In the genomic region with DNA sequence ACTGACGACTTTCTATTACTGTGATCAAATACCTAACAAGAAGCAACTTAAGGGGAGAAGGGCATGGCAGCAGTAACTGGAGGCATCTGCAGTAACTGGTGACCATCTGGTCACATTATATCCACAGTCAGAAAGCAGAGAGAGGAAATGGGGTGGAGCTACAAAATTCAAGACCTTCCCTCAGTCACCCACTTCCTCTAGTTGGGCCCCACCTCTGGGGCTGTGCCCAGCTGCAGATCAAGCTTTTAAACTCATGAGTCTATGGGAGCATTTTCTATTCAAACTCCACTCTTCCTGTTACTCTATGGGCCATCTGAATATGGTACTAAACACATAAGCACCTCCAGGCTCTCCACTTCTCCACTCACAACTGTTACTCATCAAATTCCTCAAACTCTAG, we compare ENCODE assay signal across 8 mouse cellular contexts. TPM values are rescaled to one million over a fixed set of nuclear protein-coding genes. Genes with fewer than 3 reads are reported as not detected.
A peak's percentile ranks its signal among the peaks of the same experiment; 100 is the strongest.
DNase-seq lines count a peak whose midpoint lies in the region; ATAC-seq and TF ChIP-seq lines count a peak whose summit lies in the region.

No protein-coding gene starts in this region.

- TF ChIP-seq CTCF in liver, postnatal 0 days (IDR thresholded peaks at IDR 0.05; ENCODE audit: low read depth) = no peak
- TF ChIP-seq CTCF in kidney, adult 2 months (conservative IDR thresholded peaks at IDR 0.05; ENCODE audit: insufficient read depth, insufficient read length, low read depth, low read length) = no peak

- no peak for ATAC-seq in forebrain, embryonic 16.5 days
- no peak for ATAC-seq in liver, postnatal 0 days

- no peak overlapping the region for H3K27ac ChIP-seq in heart, embryonic 10.5 days
- H3K27ac ChIP-seq in forebrain, embryonic 16.5 days (ENCODE audit: low read length) = no peak overlapping the region
- no peak overlapping the region for H3K27ac ChIP-seq in liver, postnatal 0 days (ENCODE audit: low read depth)
- no peak overlapping the region for H3K27ac ChIP-seq in kidney, adult 2 months (ENCODE audit: insufficient read depth, low read depth, low read length)

- H3K9me3 ChIP-seq in heart, embryonic 10.5 days = no peaks in the 10 kb centered on the region
- no peaks in the 10 kb centered on the region for H3K9me3 ChIP-seq in forebrain, embryonic 16.5 days (ENCODE audit: control insufficient read depth, low read length)
- no peaks in the 10 kb centered on the region for H3K9me3 ChIP-seq in liver, postnatal 0 days (ENCODE audit: low read length)

- no peak overlapping the region for H3K9ac ChIP-seq in forebrain, embryonic 16.5 days (replicated peaks; ENCODE audit: low read depth, low read length)
- H3K9ac ChIP-seq in liver, postnatal 0 days (replicated peaks) = no peak overlapping the region

- no peak for TF ChIP-seq EP300 in liver, postnatal 0 days (IDR thresholded peaks at IDR 0.05; ENCODE audit: low read depth)

- peak overlapping the region; percentile 17; the same call in 1 of the 2 replicates for H3K4me3 ChIP-seq in heart, embryonic 10.5 days
- peak overlapping the region; percentile 26 for H3K4me3 ChIP-seq in forebrain, embryonic 16.5 days (replicated peaks; ENCODE audit: low read length)
- no peak overlapping the region for H3K4me3 ChIP-seq in liver, postnatal 0 days (ENCODE audit: low read depth, low read length)
- H3K4me3 ChIP-seq in kidney, adult 2 months (ENCODE audit: insufficient read depth, low read depth, low read length) = no peak overlapping the region

- no peaks in the 10 kb centered on the region for H3K27me3 ChIP-seq in heart, embryonic 10.5 days (ENCODE audit: insufficient read depth, poor library complexity, severe bottlenecking)
- H3K27me3 ChIP-seq in forebrain, embryonic 16.5 days (replicated peaks; ENCODE audit: control insufficient read depth, insufficient read depth, low read length) = no peaks in the 10 kb centered on the region
- H3K27me3 ChIP-seq in liver, postnatal 0 days (ENCODE audit: insufficient read depth, low read length) = no peaks in the 10 kb centered on the region
- H3K27me3 ChIP-seq in kidney, adult 2 months (replicated peaks; ENCODE audit: control insufficient read depth, insufficient read depth, low read length) = no peaks in the 10 kb centered on the region

- peak overlapping the region; percentile 49 for H3K4me2 ChIP-seq in forebrain, embryonic 16.5 days (ENCODE audit: low read length)
- H3K4me2 ChIP-seq in liver, postnatal 0 days (ENCODE audit: low read depth, low read length) = 0 out of 2 replicates have a peak overlapping the region, but pooled peaks have one; percentile 13

- no peak for TF ChIP-seq POLR2A in kidney, adult 2 months (IDR thresholded peaks at IDR 0.05; ENCODE audit: low read depth, low read length)

- peaks cover 31% of the 10 kb centered on the region for H3K36me3 ChIP-seq in heart, embryonic 10.5 days
- H3K36me3 ChIP-seq in forebrain, embryonic 16.5 days (ENCODE audit: control insufficient read depth, insufficient read depth) = no peaks in the 10 kb centered on the region
- H3K36me3 ChIP-seq in liver, postnatal 0 days (replicated peaks; ENCODE audit: insufficient read depth, low read length) = peaks cover 3% of the 10 kb centered on the region
- H3K36me3 ChIP-seq in kidney, adult 2 months (ENCODE audit: control insufficient read depth, insufficient read depth, low read length) = no peaks in the 10 kb centered on the region

- no peak for DNase-seq in heart, embryonic 10.5 days (ENCODE audit: low spot score)
- no peak for DNase-seq in heart, adult 8-10 months (ENCODE audit: low spot score)
- peak; percentile 62 for DNase-seq in A20 (ENCODE audit: low read depth, low spot score)
- no peak for DNase-seq in liver, postnatal 0 days
- DNase-seq in cerebellum, adult 11-12 months = no peak
- DNase-seq in kidney, adult 2 months = no peak
- DNase-seq in urinary bladder, adult 2 months (ENCODE audit: low spot score) = no peak

- peaks cover 40% of the 10 kb centered on the region for H3K4me1 ChIP-seq in heart, embryonic 10.5 days
- H3K4me1 ChIP-seq in forebrain, embryonic 16.5 days (replicated peaks; ENCODE audit: control insufficient read depth, insufficient read depth, low read length) = peaks cover 42% of the 10 kb centered on the region
- H3K4me1 ChIP-seq in liver, postnatal 0 days (ENCODE audit: insufficient read depth) = 0 out of 2 replicates have a peak, but pooled peaks cover 5% of the 10 kb centered on the region
- H3K4me1 ChIP-seq in kidney, adult 2 months (ENCODE audit: control insufficient read depth, insufficient read depth, low read length) = peaks cover 6% of the 10 kb centered on the region; the same call in 1 of the 2 replicates

- 65% methylated on average over 1 of the region's 1 CpGs for WGBS in heart, embryonic 10.5 days
- WGBS in forebrain, embryonic 16.5 days = 48% methylated on average over 1 of the region's 1 CpGs
- 76% methylated on average over 1 of the region's 1 CpGs for WGBS in liver, postnatal 0 days (ENCODE audit: insufficient replicate concordance)
- 90% methylated on average over 1 of the region's 1 CpGs for WGBS in kidney, adult 2 months

RNA-seq across cellular contexts. Expression of a gene that starts 3.5 kb away (rescaled TPM):
- 21.3 and 23.1 TPM in 2 replicates for polyA plus RNA-seq in heart, embryonic 10.5 days (2016; fragmentation: Nextera tagmentation; extraction: Ambion mirVana)
- total RNA-seq in heart, adult 8-10 months (2022) = 10 to 100 TPM; 28.8 to 54.0 (median 41.4) TPM
- 23.2 and 24.2 TPM in 2 replicates for polyA plus RNA-seq in forebrain, embryonic 16.5 days (2015; fragmentation: Nextera tagmentation; extraction: Ambion mirVana)
- polyA plus RNA-seq in liver, postnatal 0 days (2015; fragmentation: Nextera tagmentation; extraction: Ambion mirVana) = 2.1 and 2.2 TPM in 2 replicates
- polyA plus RNA-seq in kidney, adult 2 months (2012; rRNA removed) = 17.9 and 19.2 TPM in 2 replicates
- 22.2 and 30.0 TPM in 2 replicates for polyA plus RNA-seq in urinary bladder, adult 2 months (2012; rRNA removed)

Comparison
In these comparisons a context has a peak if more than half of its experiments do, and no peak if none do; other contexts are left out.
1. H3K4me3 ChIP-seq: peak in heart, embryonic 10.5 days (single experiment) and forebrain, embryonic 16.5 days (single experiment); none in liver, postnatal 0 days (single experiment) and kidney, adult 2 months (single experiment).